Mouse (Mus musculus) thymus, postnatal 36 days (tissue): ENCODE results near the gene Tbc1d14.

Experiments
- DNase-seq, 2 experiments: peaks; one replicate each; pipeline ENCODE4 v3.0.0; 2022; ENCODE audit warnings: mixed read lengths in 2 of 2

The Tbc1d14 gene

DNA sequence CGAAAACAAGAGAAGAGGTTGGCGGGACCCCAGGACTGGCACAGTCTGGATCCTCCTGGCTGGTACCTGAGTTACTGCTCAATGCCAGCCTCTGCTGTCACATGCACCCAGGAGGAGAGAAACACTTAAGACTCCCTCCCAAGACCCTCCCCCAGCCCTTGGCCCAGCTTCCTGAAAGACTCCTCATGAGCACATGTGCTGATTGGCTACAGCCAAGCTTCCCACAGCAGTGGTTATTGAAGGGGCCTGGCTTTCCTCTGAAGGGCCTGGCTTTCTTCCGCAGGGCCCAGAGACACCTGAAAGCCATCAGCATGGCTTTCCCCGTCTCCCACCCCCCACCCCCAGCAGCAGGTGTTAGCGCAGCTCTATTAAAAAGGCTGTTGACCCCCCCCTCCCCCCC is at the start of gene Tbc1d14:
Gene Tbc1d14, minus strand, starts transcription at position 101 of the 400 bp plus-strand sequence.
- DNase-seq = no peak

DNA sequence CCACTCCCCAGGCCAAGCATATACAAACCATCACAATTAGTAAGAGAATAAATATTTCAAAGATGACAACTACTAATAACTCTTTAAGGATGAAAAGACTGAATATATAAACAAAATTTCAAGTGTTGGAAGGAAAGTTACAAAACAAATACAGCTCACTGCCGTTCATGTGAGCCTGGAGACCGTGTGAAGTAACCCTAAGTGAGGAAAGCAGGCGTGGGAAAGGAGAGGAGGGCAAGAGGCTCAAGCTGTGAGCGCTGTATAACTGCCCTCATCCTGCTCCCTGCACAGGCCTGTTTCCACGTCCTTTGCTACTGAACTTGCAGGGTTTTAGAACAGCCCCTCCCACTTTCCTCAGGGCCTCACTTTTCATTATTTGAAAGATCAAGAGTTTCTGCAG is 32.5 kb upstream of the Tbc1d14 start:
- no peak for DNase-seq

DNA sequence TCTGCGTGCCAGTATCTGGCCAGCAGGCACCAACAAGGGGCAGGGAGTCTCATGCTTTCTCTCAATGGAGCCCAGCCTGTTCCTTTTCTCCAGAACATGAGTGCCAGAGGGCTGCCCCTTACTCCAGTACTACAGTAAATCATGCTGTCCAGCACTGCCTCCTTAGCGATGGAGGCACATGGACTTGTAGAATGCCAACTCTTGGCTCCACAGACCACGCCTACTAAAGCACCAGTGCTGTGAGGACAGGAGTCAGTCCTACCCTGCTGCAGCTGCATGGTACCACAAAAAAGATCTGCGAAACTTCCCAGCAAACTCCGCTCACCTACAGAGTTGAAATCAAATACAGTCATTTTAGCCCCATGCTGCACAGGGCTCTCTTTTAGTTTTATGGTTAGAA is 30.6 kb upstream of the Tbc1d14 start:
- no peak for DNase-seq

- DNase-seq = no peak
These were observed 28.0 kb upstream of the Tbc1d14 start for GRCm38 (mm10) chr5:36621058-36621449.

DNA sequence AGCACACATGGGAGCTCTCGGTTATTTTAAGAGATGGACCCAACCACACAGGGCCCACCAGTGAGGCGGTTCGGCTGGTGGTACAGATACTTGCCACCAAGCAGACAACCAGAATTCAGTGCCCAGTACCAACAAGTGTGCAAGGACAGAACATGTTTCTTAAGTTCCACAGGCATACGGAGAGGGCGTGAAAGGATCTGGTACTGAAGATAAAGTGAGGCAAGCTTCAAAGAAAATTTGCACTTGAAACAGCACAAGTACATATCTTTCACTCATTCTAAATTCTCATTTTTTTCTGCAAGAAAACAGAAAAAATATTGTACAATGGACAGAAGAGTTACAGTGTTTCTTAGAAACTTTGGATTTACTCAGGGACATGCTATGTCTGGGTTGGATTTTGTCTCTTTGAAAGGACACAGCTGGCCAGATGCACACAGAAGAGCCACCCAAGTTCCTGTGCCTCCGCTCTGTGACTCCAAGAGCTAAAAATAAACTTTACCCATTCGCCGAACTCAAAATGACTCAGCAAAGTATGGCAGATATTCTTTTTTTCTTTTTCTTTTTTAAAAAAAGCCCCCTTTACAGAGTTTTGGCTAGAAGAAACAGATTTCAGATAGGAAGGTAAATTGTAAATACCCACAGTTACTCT is 27.5 kb upstream of the Tbc1d14 start:
- DNase-seq = no peak

DNA sequence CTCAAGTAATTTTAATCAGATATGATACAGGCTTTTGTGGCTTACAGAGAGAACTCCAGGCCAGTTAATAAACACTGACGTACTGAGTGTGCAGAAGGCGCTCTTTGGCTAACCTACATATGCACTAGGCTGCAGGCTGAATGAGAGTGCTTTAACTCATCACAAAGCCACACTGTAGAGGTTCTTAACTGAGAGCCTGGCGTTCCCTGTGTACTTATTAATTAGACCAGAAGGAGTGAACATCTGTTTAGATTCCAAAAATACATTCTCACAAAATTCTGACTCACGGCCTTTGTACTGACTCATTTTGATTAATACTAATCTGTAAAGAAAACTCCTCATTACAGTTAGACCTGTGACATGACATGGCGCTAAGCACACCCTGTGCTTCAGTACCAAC is 25.8 kb upstream of the Tbc1d14 start:
- no peak for DNase-seq

GRCm38 (mm10) chr5:36618356-36618755 is 25.3 kb upstream of the Tbc1d14 start:
- no peak for DNase-seq

DNA sequence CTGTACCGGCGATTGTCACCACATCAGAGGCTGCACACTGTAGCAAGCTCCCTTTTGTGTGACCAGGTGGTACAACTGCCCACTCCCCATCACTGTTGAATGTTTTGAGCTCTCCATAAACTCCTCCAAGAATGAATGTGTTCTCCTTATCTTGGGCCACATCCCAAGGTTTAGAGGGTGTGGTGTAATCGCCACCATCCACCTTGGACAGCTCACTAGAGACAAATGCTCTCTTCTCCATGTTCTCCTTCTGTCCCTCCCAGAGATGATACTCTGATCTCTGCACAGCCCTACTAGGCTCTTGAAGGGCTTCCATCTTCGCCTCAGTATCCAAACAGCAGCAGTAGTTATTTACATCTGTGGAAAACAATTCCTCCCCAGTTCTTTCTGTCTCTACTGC is 21.0 kb upstream of the Tbc1d14 start:
- DNase-seq = no peak

- no peak for DNase-seq
These were observed 15.9 kb upstream of the Tbc1d14 start for GRCm38 (mm10) chr5:36608939-36609499.

DNA sequence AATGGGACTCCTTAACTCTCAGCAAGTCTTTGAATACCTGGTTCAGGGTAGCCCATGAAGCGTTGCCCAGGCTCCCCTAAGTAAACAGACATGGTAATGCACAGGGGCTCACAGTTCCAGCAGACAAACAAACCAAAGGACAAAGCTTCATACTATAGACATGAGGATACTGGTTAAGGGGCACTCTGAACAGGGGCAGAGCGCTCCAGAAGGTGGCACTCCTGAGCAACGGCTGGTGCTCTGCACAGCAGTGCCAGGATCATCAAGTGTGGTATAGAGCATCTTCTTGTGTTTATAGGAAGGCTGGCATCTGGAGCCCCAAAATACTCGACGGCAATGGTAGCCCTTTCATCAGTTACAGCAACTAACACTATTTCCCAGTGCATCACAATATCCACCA is 10.0 kb upstream of the Tbc1d14 start:
- DNase-seq = peak; percentile 59 to 61

DNA sequence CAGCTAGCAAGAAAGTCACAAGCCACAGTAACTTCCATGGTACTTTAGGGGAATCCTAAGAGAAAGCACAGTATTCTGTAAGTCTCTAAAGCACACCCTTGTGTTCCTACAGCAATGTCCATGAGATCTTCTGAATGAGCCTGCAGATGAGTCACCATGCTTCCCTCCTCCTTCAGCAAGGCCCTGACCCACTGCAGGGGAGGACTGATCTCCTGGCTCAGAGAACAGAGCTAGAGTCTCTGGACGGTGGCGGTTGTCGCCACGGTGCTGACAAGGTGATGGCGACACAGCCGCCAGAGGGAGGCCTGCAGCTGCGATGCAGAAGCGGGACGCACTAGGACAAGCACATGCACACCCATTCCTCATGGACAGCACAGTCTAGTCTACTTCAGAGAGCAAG is 9.0 kb upstream of the Tbc1d14 start:
- no peak for DNase-seq

- no peak for DNase-seq
These were observed 8.4 kb upstream of the Tbc1d14 start for GRCm38 (mm10) chr5:36601492-36601891.

DNA sequence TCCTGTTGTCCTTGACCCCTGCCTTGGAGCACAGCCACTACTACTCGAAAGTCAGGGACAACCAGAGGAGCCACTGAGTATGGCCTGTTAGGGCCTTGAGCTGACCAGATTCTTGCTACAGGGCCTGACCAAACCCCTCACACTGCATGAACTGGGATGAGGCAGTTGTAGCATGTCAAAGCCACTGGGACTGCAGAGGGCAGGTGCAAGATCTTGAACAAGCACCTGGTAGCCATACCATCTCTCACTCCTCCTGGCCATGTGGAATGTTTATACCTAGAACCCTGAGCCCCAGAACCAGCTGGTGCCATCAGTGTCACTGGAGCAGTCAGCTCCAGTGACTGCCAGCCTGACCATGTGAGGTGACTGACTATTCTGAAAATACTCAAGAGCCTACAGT is 5.8 kb upstream of the Tbc1d14 start:
- DNase-seq = no peak

DNA sequence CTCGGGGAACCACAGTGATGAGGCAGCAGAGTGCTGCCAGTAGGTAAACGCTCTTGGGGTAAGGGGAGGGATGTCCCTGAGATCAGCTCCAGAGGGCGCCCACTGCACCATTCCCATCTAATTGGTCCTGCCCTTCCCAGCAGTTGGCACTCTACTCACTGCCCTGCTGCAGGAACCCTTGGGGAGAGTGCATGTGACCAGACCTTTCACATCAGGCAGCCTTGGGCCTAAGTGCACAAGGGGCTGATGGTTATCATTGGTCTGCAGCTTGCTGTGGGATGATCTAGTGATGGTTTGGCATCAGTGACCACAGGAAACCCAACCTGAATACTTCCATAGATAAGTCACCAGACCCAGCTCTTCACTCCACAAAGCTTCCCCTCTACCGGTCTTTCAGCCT is 4.6 kb upstream of the Tbc1d14 start:
- DNase-seq = no peak

GRCm38 (mm10) chr5:36596225-36596624 is 3.1 kb upstream of the Tbc1d14 start:
- no peak for DNase-seq

- no peak for DNase-seq
These were observed 2.0 kb upstream of the Tbc1d14 start for GRCm38 (mm10) chr5:36595115-36595514.

DNA sequence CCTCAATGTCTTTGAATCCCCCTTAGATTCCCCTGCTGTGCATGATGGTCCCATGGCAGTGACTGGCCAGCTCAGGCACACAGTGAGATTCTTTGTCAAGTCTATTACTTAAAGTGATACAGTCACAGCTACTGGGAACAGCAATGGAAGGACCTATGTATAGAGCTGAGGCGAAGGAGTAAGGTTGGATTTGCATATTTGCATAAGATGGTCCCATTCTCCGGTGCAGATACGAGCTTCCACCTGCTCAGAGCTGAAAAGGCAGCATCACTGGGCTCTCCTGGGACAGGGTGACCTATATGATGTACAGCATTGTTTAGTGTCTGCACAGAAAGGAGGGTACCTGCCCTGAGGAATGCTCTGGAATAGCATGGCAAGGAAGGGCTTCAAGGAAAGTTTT is 1.3 kb upstream of the Tbc1d14 start:
- DNase-seq = no peak

DNA sequence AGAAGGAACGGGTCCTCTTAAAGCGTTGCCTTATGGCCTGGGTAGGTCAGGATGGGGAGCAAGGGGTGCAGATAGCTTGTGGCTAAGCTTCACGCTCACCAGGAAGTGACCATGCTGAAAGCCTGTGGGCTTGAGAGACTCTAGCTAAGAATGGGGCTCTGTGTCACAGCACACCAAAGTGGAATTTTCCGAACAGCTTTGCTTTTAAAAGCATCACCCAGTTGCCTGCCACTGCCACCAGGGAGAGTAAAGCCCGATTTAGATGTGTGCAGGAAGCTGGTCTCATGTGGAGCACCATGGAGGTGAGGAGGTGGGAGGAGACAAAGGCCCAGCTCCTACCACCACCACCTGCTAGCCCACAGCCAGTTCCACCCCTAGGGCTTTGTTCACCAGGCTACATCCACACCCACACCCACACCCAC is 2.6 kb downstream of the Tbc1d14 start:
- no peak for DNase-seq

- no peak for DNase-seq
These were observed 8.8 kb downstream of the Tbc1d14 start for GRCm38 (mm10) chr5:36584299-36584698.

- DNase-seq = peak; percentile 100
These were observed 11.0 kb downstream of the Tbc1d14 start for GRCm38 (mm10) chr5:36581924-36582642.

DNA sequence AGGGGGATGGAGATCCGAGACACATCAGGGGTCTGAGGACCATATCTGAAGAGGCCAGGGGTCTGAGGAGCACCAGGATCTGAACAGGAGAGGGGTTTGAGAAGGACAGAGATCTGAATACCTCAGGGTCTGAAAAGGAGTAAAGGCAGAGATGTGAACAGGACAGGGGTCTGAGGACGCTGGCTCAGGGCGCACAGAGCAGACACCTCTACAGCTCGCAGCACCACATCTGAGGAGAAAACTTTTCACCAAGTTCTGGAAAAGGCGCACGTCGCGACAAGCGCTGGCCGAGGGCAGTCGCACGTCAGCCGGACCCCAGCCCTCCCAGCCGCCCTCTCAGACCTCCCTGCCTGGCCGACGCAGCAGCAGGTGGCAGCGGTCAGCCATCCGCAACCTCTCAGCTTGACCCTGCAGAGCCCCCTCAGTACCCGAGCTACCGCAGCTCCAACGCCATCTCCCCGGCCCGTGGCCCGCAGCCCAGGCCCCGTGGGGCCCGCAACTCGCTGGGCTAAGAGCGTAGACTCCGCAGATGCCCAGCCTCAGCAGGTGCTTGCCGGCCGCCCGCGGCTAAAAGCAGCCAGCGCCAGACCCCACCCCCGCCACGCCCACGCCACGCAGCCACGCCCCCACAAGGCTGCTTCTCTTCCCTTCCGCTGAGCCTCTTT is 11.7 kb downstream of the Tbc1d14 start:
- no peak for DNase-seq

DNA sequence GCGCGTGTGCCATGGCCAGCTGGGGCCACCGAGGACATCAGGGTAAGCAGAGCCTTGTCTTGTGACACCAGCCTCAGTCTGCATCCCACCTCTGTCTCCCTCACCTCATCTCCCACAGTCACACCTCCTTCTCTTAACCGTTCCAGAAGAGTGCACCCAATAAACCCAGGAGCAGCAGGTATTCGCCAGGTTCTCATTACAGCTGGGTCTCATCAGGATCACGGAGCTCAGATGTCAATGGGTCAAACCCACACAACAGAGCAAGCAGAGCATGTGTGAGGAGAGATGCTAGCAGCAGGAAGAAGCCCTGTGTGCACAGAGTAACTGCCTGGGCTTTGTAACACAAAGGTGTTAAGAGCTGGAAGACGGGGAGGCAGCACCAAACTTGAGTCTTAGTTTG is 13.1 kb downstream of the Tbc1d14 start:
- no peak for DNase-seq

DNA sequence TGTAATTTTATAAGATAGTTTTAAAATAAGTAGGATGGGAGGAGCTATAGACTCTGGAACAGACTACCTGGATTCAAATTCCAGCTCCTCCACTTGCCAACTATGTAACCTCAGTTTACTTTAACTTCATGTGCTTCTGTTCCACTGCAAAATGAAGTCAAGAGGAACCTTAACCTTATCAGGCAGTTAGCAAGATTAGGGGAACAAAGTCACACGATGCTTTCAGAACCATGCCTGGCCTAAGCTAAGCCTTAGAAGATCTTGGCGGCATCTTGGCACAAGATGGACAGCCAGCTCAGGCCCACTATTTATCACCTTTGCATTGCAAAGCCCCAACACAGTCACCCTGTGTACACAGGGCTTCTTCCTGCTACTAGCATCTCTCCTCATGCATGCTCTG is 14.1 kb downstream of the Tbc1d14 start:
- no peak for DNase-seq

DNA sequence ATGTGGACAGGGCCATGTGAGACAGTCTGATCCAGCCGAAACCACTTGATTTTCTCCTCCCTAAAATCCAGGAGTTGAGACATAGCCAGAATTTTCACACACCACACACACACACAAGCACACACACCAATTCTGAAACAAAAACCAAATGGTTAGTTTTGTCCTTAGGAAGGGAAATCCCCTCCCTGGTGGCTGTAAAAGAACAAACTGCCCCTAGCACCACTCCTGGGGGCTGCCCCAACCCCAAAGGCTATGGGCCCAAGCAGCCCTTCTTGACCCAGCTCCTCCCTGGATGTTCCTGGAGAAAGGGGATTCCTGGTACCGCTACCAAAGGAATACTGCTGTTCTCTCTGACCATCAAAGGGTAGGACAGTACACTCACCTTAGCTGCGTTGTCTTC is 16.6 kb downstream of the Tbc1d14 start:
- no peak for DNase-seq
